Mouse (Mus musculus) myocyte (in vitro differentiated cells): ENCODE results near the gene Plxnd1.

ENCODE experiments used
- CEBPB ChIP-seq: IDR thresholded peaks from 2 replicates; pipeline ENCODE4 v1.6.1; 2011; ENCODE audit warnings: mild to moderate bottlenecking, moderate library complexity; ENCODE audit not compliant: poor library complexity, insufficient read depth, severe bottlenecking
- E2F4 ChIP-seq: IDR thresholded peaks from one replicate; pipeline ENCODE4 v1.6.1; 2011; ENCODE audit warnings: mild to moderate bottlenecking, control low read depth, moderate library complexity; ENCODE audit not compliant: insufficient read depth
- MAX ChIP-seq: IDR thresholded peaks from one replicate; pipeline ENCODE4 v1.6.1; 2011; ENCODE audit warnings: low read depth, mild to moderate bottlenecking, control low read depth
- MYOG ChIP-seq, 3 experiments: IDR thresholded peaks; one replicate each; pipeline ENCODE4 v1.6.1; 2011; ENCODE audit warnings: control low read depth in 2 of 3, low read depth in 2 of 3, mild to moderate bottlenecking in 2 of 3; ENCODE audit not compliant: insufficient read length in 2 of 3, control insufficient read depth in 1 of 3, insufficient read depth in 1 of 3
- POLR2A ChIP-seq: IDR thresholded peaks from one replicate; pipeline ENCODE4 v1.6.1; 2011; ENCODE audit warnings: low read depth, mild to moderate bottlenecking, control low read depth, moderate library complexity; ENCODE audit not compliant: insufficient read length
- POLR2AphosphoS2 ChIP-seq: IDR thresholded peaks from one replicate; pipeline ENCODE4 v1.6.1; 2011; ENCODE audit warnings: low read depth, control low read depth; ENCODE audit not compliant: insufficient read length
- TCF12 ChIP-seq: IDR thresholded peaks from one replicate; pipeline ENCODE4 v1.6.1; 2011; ENCODE audit warnings: mild to moderate bottlenecking, control low read depth; ENCODE audit not compliant: poor library complexity, insufficient read depth, severe bottlenecking
- TCF3 ChIP-seq: IDR thresholded peaks from one replicate; pipeline ENCODE4 v1.6.1; 2011; ENCODE audit warnings: low read depth, control low read depth; ENCODE audit not compliant: insufficient read length
- USF1 ChIP-seq: IDR thresholded peaks from one replicate; pipeline ENCODE4 v1.6.1; 2011; ENCODE audit warnings: low read depth, mild to moderate bottlenecking, control low read depth, moderate library complexity

DNA sequence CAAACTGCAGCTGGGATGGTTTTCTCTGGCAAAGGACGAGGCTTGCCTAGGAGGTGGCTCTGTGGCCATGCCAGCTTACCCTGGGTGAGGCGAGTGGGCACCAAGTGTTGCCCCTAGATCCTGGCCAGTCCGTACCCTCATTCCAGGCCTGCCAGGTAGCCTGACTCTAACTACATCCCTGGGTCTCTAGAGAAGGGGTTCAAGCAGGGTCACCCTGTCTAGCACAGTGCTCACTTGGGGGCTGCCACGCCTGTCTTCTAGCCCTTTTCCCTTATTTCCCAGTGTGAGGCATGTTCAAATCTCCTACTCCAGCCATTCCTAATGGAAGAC, 11.1 kb upstream of the Plxnd1 start:
- TF ChIP-seq POLR2A (no peak), TCF12 (no peak), CEBPB (no peak), E2F4 (no peak), POLR2AphosphoS2 (no peak), MAX (no peak), TCF3 (no peak), USF1 (no peak), MYOG (IDR thresholded peaks at IDR 0.05; ENCODE audit: control insufficient read depth in 1 of 3, insufficient read depth in 1 of 3, insufficient read length in 2 of 3, low read depth in 2 of 3) (no peak)
